Mouse (Mus musculus): ENCODE data around the gene Hamp2. TPM values are rescaled to one million over a fixed set of nuclear protein-coding genes. Genes with fewer than 3 reads are reported as not detected.

Gene Hamp2
- polyA plus RNA-seq, 1 experiment, result 2.2 TPM

DNA sequence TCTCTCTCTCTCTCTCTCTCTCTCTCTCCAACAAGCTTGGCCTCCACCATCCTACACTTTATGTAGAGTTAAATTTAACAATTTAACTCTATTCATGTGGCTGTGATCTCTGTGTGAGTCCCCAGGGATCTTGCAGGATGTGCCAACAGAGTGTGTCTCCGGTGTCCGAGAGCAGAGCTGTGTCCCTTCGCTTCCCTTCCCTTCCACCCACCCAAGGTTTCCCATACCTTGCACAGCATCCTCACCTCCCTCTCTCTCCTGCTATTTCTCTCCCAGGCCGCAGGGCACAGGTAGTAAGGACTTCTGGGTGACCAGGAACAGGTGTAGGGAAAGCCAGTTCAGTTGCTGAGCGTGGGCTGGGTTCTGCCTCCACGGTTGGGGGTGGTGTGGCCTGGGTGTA lies 45.5 kb downstream of the Hamp2 start:
- no peak for TF ChIP-seq CTCF (IDR thresholded peaks at IDR 0.05; ENCODE audit: borderline replicate concordance, control insufficient read depth, extremely low read depth, insufficient read depth, low read length, poor library complexity)
- TF ChIP-seq POLR2A (IDR thresholded peaks at IDR 0.05; ENCODE audit: control insufficient read depth, extremely low read depth, insufficient read depth, low read length, poor library complexity), result no peak
- Histone ChIP-seq H3K27me3 (ENCODE audit: control insufficient read depth, insufficient read depth, low read length) (no peaks in the 10 kb centered on the region), H3K36me3 (ENCODE audit: control insufficient read depth, insufficient read depth, low read length) (no peaks in the 10 kb centered on the region), H3K4me1 (replicated peaks; ENCODE audit: control insufficient read depth, insufficient read depth, low read length) (no peaks in the 10 kb centered on the region), H3K4me3 (ENCODE audit: control insufficient read depth, insufficient read depth, low read length) (no peak overlapping the region), H3K27ac (ENCODE audit: control insufficient read depth, insufficient read depth, low read length) (no peak overlapping the region)
- WGBS, result 75% methylated on average over 6 of the region's 6 CpGs
- DNase-seq, result no peak

DNA sequence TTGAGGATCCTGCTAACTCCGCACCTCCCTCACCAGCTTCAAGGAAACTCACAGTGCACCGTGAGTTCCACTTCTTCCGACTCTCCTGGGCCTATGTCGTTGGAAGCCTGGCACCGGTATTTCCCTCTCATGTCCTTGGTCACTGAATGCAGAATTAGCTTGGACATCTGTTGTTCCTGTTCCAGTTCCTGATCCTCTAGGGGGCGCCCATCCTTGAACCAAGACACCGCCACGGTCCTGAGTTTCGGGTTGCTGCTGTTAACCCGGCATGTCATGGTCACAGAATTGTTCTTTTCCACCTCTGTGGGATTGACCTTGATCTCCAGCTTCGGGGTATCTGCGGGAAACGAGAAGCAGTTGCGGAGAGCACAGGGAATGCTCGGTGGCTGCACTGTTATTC lies 51.4 kb downstream of the Hamp2 start:
- Histone ChIP-seq H3K27ac (ENCODE audit: control insufficient read depth, insufficient read depth, low read length) (no peak overlapping the region), H3K27me3 (ENCODE audit: control insufficient read depth, insufficient read depth, low read length) (no peaks in the 10 kb centered on the region), H3K4me1 (replicated peaks; ENCODE audit: control insufficient read depth, insufficient read depth, low read length) (peaks cover 3% of the 10 kb centered on the region; the same call in 1 of the 2 replicates), H3K4me3 (ENCODE audit: control insufficient read depth, insufficient read depth, low read length) (no peak overlapping the region), H3K36me3 (ENCODE audit: control insufficient read depth, insufficient read depth, low read length) (no peaks in the 10 kb centered on the region)
- WGBS, result 18% methylated on average over 15 of the region's 15 CpGs
- TF ChIP-seq POLR2A (IDR thresholded peaks at IDR 0.05; ENCODE audit: control insufficient read depth, extremely low read depth, insufficient read depth, low read length, poor library complexity), result no peak
- peak; percentile 60; the same call in 1 of the 2 replicates for TF ChIP-seq CTCF (IDR thresholded peaks at IDR 0.05; ENCODE audit: borderline replicate concordance, control insufficient read depth, extremely low read depth, insufficient read depth, low read length, poor library complexity)
- DNase-seq, result peak; percentile 58

Other genes starting within 250 kb of the Hamp2 start
- 0.28 and 0.82 TPM in 2 replicates for gene 2200002J24Rik, start 225.8 kb downstream of the Hamp2 start, polyA plus RNA-seq (2012; rRNA removed)
- 2.7 and 3.8 TPM in 2 replicates for gene Atp4a, start 212.5 kb downstream of the Hamp2 start, polyA plus RNA-seq (2012; rRNA removed)
- gene Tmem147, start 195.1 kb downstream of the Hamp2 start, polyA plus RNA-seq (2012; rRNA removed), result 161 and 204 TPM in 2 replicates
- gene Gapdhs, start 181.0 kb downstream of the Hamp2 start, polyA plus RNA-seq (2012; rRNA removed), result 0.11 and 1.1 TPM in 2 replicates
- 3.4 and 4.1 TPM in 2 replicates for gene Sbsn, start 173.2 kb downstream of the Hamp2 start, polyA plus RNA-seq (2012; rRNA removed)
- 26.3 and 35.6 TPM in 2 replicates for gene Dmkn, start 160.9 kb downstream of the Hamp2 start, polyA plus RNA-seq (2012; rRNA removed)
- gene Krtdap, start 136.8 kb downstream of the Hamp2 start, polyA plus RNA-seq (2012; rRNA removed), result 11.9 and 18.3 TPM in 2 replicates
- gene Ffar2, start 100.9 kb downstream of the Hamp2 start, polyA plus RNA-seq (2012; rRNA removed), result 3.2 and 3.5 TPM in 2 replicates
- 0.13 TPM in 1 of 2 replicates, not detected in the other for gene Ffar3, start 68.5 kb downstream of the Hamp2 start, polyA plus RNA-seq (2012; rRNA removed)
- 0.50 and 0.60 TPM in 2 replicates for gene Ffar1, start 63.1 kb downstream of the Hamp2 start, polyA plus RNA-seq (2012; rRNA removed)
- 8.5 and 8.9 TPM in 2 replicates for gene Cd22, start 44.3 kb downstream of the Hamp2 start, polyA plus RNA-seq (2012; rRNA removed)
- gene Mag, start 9.8 kb downstream of the Hamp2 start, polyA plus RNA-seq (2012; rRNA removed), result 1.8 and 2.0 TPM in 2 replicates
- 23.6 and 33.1 TPM in 2 replicates for gene Hamp, start 19.4 kb upstream of the Hamp2 start, polyA plus RNA-seq (2012; rRNA removed)
- gene Usf2, start 32.1 kb upstream of the Hamp2 start, polyA plus RNA-seq (2012; rRNA removed), result 288 and 342 TPM in 2 replicates
- 27.6 and 34.6 TPM in 2 replicates for gene Lsr, start 48.8 kb upstream of the Hamp2 start, polyA plus RNA-seq (2012; rRNA removed)
- 1.00 and 1.2 TPM in 2 replicates for gene Fam187b, start 49.1 kb upstream of the Hamp2 start, polyA plus RNA-seq (2012; rRNA removed)
- 247 and 283 TPM in 2 replicates for gene Fxyd5, start 117.8 kb upstream of the Hamp2 start, polyA plus RNA-seq (2012; rRNA removed)
- gene Fxyd7, start 126.8 kb upstream of the Hamp2 start, polyA plus RNA-seq (2012; rRNA removed), result 1.4 and 2.2 TPM in 2 replicates
- gene Fxyd1, start 132.5 kb upstream of the Hamp2 start, polyA plus RNA-seq (2012; rRNA removed), result 46.4 and 107 TPM in 2 replicates
- 1.1 and 1.8 TPM in 2 replicates for gene Lgi4, start 134.7 kb upstream of the Hamp2 start, polyA plus RNA-seq (2012; rRNA removed)
- 23.5 and 34.7 TPM in 2 replicates for gene Fxyd3, start 152.0 kb upstream of the Hamp2 start, polyA plus RNA-seq (2012; rRNA removed)
- gene Hpn, start 190.6 kb upstream of the Hamp2 start, polyA plus RNA-seq (2012; rRNA removed), result 7.0 and 8.2 TPM in 2 replicates
- 18.7 and 21.2 TPM in 2 replicates for gene Scn1b, start 202.3 kb upstream of the Hamp2 start, polyA plus RNA-seq (2012; rRNA removed)
- 681 and 790 TPM in 2 replicates for gene Gramd1a, start 231.2 kb upstream of the Hamp2 start, polyA plus RNA-seq (2012; rRNA removed)